15 mouse cellular contexts compared by ENCODE assay signal in the genomic region with DNA sequence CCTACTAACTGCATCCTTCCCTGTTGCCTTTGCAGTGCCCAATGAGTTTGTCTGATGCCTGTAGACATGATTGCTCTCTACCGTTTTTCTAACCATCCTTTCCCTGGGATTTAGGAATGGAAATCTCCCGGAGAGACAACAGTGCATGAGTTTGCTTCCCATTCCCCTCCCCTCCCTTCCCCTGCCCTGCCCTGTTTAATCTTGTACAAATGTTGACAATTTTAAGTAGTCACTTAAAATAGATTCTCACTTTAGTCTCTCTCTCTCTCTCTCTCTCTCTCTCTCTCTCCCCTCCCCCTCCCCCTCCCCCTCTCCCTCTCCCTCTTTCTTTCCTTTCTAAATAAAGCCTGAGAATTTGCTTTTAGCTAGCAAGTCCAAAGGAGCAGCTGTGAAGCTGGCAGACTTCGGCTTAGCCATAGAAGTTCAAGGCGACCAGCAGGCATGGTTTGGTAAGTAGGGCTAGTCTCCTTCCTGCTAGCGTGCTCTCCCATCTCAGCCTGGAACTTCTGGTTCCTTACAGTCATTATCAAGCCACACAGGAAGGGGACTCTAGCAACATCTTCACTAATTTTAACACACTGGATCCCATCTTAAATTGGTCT.
DNase-seq lines count a peak whose midpoint lies in the region; ATAC-seq lines count a peak whose summit lies in the region.
"Had no signal": no experiment of that assay in that cellular context is flagged by ENCODE, and none has a peak within 500 bp of the region (broad histone marks: within the 10 kb centered on the region; RNA-seq: fewer than 3 reads in every experiment).

No protein-coding gene starts in this region.

- H3K9me3 ChIP-seq in heart, embryonic 16.5 days (replicated peaks; ENCODE audit: control insufficient read depth, low read length), result no peaks in the 10 kb centered on the region
- no peaks in the 10 kb centered on the region for H3K9me3 ChIP-seq in stomach, embryonic 15.5 days
- H3K9me3 ChIP-seq in hindbrain, embryonic 16.5 days (ENCODE audit: control insufficient read depth, low read length), result no peaks in the 10 kb centered on the region
- H3K9me3 ChIP-seq: forebrain, embryonic 12.5 days; intestine, embryonic 15.5 days; kidney, embryonic 15.5 days; limb, embryonic 15.5 days had no signal

- H3K27me3 ChIP-seq in heart, embryonic 16.5 days (ENCODE audit: control insufficient read depth, insufficient read depth, low read length), result no peaks in the 10 kb centered on the region
- no peaks in the 10 kb centered on the region for H3K27me3 ChIP-seq in stomach, embryonic 15.5 days (replicated peaks)
- no peaks in the 10 kb centered on the region for H3K27me3 ChIP-seq in hindbrain, embryonic 16.5 days (replicated peaks; ENCODE audit: control insufficient read depth, insufficient read depth, low read length)
- H3K27me3 ChIP-seq: forebrain, embryonic 12.5 days; intestine, embryonic 15.5 days; kidney, embryonic 15.5 days; limb, embryonic 15.5 days had no signal

- H3K4me3 ChIP-seq in heart, embryonic 16.5 days (ENCODE audit: low read length), result peak overlapping the region; percentile 34
- no peak overlapping the region for H3K4me3 ChIP-seq in stomach, embryonic 15.5 days (replicated peaks)
- H3K4me3 ChIP-seq in hindbrain, embryonic 16.5 days (ENCODE audit: low read length), result no peak overlapping the region
- H3K4me3 ChIP-seq: forebrain, embryonic 12.5 days; intestine, embryonic 15.5 days; kidney, embryonic 15.5 days; limb, embryonic 15.5 days had no signal

- H3K4me2 ChIP-seq in heart, embryonic 16.5 days (ENCODE audit: low read depth, low read length), result peak overlapping the region; percentile 62
- no peak overlapping the region for H3K4me2 ChIP-seq in stomach, embryonic 15.5 days
- no peak overlapping the region for H3K4me2 ChIP-seq in hindbrain, embryonic 16.5 days (ENCODE audit: low read length)
- H3K4me2 ChIP-seq: forebrain, embryonic 12.5 days; intestine, embryonic 15.5 days; kidney, embryonic 15.5 days; limb, embryonic 15.5 days had no signal

- H3K27ac ChIP-seq in heart, embryonic 16.5 days (ENCODE audit: low read length), result peak overlapping the region; percentile 96
- no peak overlapping the region for H3K27ac ChIP-seq in stomach, embryonic 15.5 days
- H3K27ac ChIP-seq in hindbrain, embryonic 16.5 days (ENCODE audit: low read depth, low read length), result no peak overlapping the region
- H3K27ac ChIP-seq: forebrain, embryonic 12.5 days; intestine, embryonic 15.5 days; kidney, embryonic 15.5 days; limb, embryonic 15.5 days had no signal

- peaks cover 16% of the 10 kb centered on the region; the same call in 1 of the 2 replicates for H3K4me1 ChIP-seq in heart, embryonic 16.5 days (ENCODE audit: control insufficient read depth, insufficient read depth, low read length)
- no peaks in the 10 kb centered on the region for H3K4me1 ChIP-seq in stomach, embryonic 15.5 days
- no peaks in the 10 kb centered on the region for H3K4me1 ChIP-seq in hindbrain, embryonic 16.5 days (ENCODE audit: control insufficient read depth, insufficient read depth, low read depth, low read length)
- H3K4me1 ChIP-seq: forebrain, embryonic 12.5 days; intestine, embryonic 15.5 days; kidney, embryonic 15.5 days; limb, embryonic 15.5 days had no signal

- 34% methylated on average over 5 of the region's 5 CpGs for WGBS in heart, embryonic 16.5 days
- WGBS in stomach, embryonic 15.5 days, result 45% methylated on average over 5 of the region's 5 CpGs
- 82% methylated on average over 5 of the region's 5 CpGs for WGBS in hindbrain, embryonic 16.5 days

- peak; percentile 14 for DNase-seq in lung, postnatal 36 days
- no peak for DNase-seq in lung, postnatal 4 days
- peak; percentile 45 to 48 for DNase-seq in heart, adult 9 months (ENCODE audit: low spot score in 2 of 2)
- no peak for DNase-seq in kidney, adult 11 months
- DNase-seq: cerebellum, adult 9-11 months; layer of hippocampus, postnatal 36 days; thymus, postnatal 25 days had no signal

- peak; percentile 91 for ATAC-seq in heart, embryonic 16.5 days (replicated peaks; ENCODE audit: extremely low read depth, insufficient read depth, low FRiP score)
- ATAC-seq in stomach, embryonic 15.5 days (ENCODE audit: insufficient read depth, low FRiP score, low read depth), result peak; percentile 56; the same call in 1 of the 2 replicates
- ATAC-seq in hindbrain, embryonic 16.5 days, result no peak
- ATAC-seq: intestine, embryonic 15.5 days; midbrain, embryonic 16.5 days had no signal

- H3K36me3 ChIP-seq in heart, embryonic 16.5 days (ENCODE audit: control insufficient read depth, insufficient read depth), result peaks cover 10% of the 10 kb centered on the region
- peaks cover 3% of the 10 kb centered on the region; the same call in 1 of the 2 replicates for H3K36me3 ChIP-seq in stomach, embryonic 15.5 days
- H3K36me3 ChIP-seq in hindbrain, embryonic 16.5 days (ENCODE audit: control insufficient read depth, insufficient read depth, low read length), result no peaks in the 10 kb centered on the region
- H3K36me3 ChIP-seq: forebrain, embryonic 12.5 days; kidney, embryonic 15.5 days; limb, embryonic 15.5 days had no signal

- H3K9ac ChIP-seq in heart, embryonic 16.5 days (ENCODE audit: low read length), result peak overlapping the region; percentile 55
- H3K9ac ChIP-seq in stomach, embryonic 15.5 days, result no peak overlapping the region
- no peak overlapping the region for H3K9ac ChIP-seq in hindbrain, embryonic 16.5 days (ENCODE audit: low read depth, low read length)
- H3K9ac ChIP-seq: forebrain, embryonic 12.5 days; intestine, embryonic 15.5 days; kidney, embryonic 15.5 days; limb, embryonic 15.5 days had no signal

Comparison
In these comparisons a context has a peak if more than half of its experiments do, and no peak if none do; other contexts are left out.
1. DNase-seq: peak in lung, postnatal 36 days (single experiment) and heart, adult 9 months (2 of 2); none in lung, postnatal 4 days (0 of 2) and kidney, adult 11 months (single experiment).